ENCODE assay signal across 14 mouse cellular contexts in the genomic region with DNA sequence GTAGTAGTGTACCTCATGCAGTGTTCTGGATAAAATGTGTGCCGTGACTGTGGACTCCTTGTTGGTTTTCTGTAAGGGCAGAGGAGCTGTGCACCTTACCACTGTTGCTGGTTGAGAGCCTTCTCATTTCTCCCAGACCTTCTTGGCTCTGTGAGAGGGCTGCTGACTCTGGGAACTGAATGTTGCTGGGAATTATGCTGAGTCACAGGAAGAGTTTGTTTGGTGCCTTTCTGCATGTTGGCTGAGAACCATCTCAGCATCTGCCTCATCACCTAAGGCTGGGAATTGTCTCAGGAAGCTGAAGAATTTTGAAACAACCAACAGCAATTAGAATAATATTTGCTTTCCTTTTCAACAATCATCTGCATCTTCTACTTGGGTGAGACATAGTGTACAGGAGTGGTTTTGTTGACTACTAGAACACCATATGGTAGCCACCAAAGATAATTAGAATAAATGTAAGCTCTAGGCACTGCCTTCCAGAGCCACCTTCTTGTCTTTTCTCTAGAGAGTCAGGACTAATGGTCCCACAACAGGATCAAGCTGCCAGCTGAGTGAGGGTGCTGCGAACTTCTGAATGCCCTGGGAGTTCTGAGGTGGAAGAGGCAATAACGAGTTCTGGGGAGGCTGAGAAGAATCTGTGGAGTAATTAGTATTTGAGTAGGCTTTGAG. TPM values are rescaled to one million over a fixed set of nuclear protein-coding genes. Genes with fewer than 3 reads are reported as not detected.
A peak's percentile ranks its signal among the peaks of the same experiment; 100 is the strongest.
DNase-seq lines count a peak whose midpoint lies in the region; ATAC-seq and TF ChIP-seq lines count a peak whose summit lies in the region.
"Had no signal": no experiment of that assay in that cellular context is flagged by ENCODE, and none has a peak within 500 bp of the region (broad histone marks: within the 10 kb centered on the region; RNA-seq: fewer than 3 reads in every experiment).

No protein-coding gene starts in this region.

- no peak overlapping the region for H3K27ac ChIP-seq in liver, adult 2 months (replicated peaks; ENCODE audit: insufficient read depth, low read depth, low read length)
- H3K27ac ChIP-seq in liver, postnatal 0 days (ENCODE audit: low read depth) = no peak overlapping the region
- no peak overlapping the region for H3K27ac ChIP-seq in MEL (ENCODE audit: control insufficient read depth, low read depth, low read length)
- H3K27ac ChIP-seq in stomach, postnatal 0 days (replicated peaks) = no peak overlapping the region

- intact Hi-C loops in gastrocnemius, postnatal 14 days (cut with DNase I; ENCODE audit: low total_unique reads) = loop anchor here (10.0 kb wide), 1 partner anchor 48 kb away; the partner anchor contains the start of gene Nup93

- peak; percentile 38 for DNase-seq in gastrocnemius, adult 18-20 months (ENCODE audit: low spot score)
- no peak for DNase-seq in gastrocnemius, postnatal 14 days
- DNase-seq in liver, adult 2 months (ENCODE audit: extremely low read depth, low read depth, low spot score) = peak; percentile 11
- no peak for DNase-seq in liver, postnatal 0 days
- peak; percentile 21 for DNase-seq in MEL (ENCODE audit: low read depth, low spot score)
- no peak for DNase-seq in stomach, postnatal 0 days (ENCODE audit: low spot score)
- DNase-seq in ovary, postnatal 10 days (ENCODE audit: low spot score) = no peak
- DNase-seq: kidney, postnatal 4 days; lung, postnatal 4 days had no signal

- H3K4me2 ChIP-seq in liver, postnatal 0 days (ENCODE audit: low read depth, low read length) = no peak overlapping the region
- no peak overlapping the region for H3K4me2 ChIP-seq in stomach, postnatal 0 days (replicated peaks; ENCODE audit: low read depth)
- H3K4me2 ChIP-seq: liver, embryonic 11.5 days had no signal

- H3K36me3 ChIP-seq in liver, adult 2 months (ENCODE audit: control insufficient read depth, insufficient read depth, low read length) = no peaks in the 10 kb centered on the region; the same call in 1 of the 2 replicates
- no peaks in the 10 kb centered on the region for H3K36me3 ChIP-seq in liver, postnatal 0 days (replicated peaks; ENCODE audit: insufficient read depth, low read length)
- peaks cover 2% of the 10 kb centered on the region in 2 experiments; a peak in 3 of 4 replicates for H3K36me3 ChIP-seq in MEL (ENCODE audit: control insufficient read depth in 1 of 2, insufficient read depth in 2 of 2, low read length in 2 of 2)
- H3K36me3 ChIP-seq in stomach, postnatal 0 days (ENCODE audit: control insufficient read depth, insufficient read depth, low read length) = no peaks in the 10 kb centered on the region

- ATAC-seq in liver, postnatal 0 days = no peak
- ATAC-seq in erythroblast, adult 5-6 weeks (replicated peaks; ENCODE audit: low FRiP score, poor library complexity, severe bottlenecking) = peak; percentile 79
- no peak for ATAC-seq in stomach, postnatal 0 days (ENCODE audit: low FRiP score, low TSS enrichment)
- ATAC-seq: forebrain, embryonic 14.5 days; intestine, embryonic 16.5 days; midbrain, embryonic 16.5 days had no signal

- WGBS in liver, adult 2 months = 82% methylated on average over 3 of the region's 3 CpGs
- 72% methylated on average over 3 of the region's 3 CpGs for WGBS in liver, postnatal 0 days (ENCODE audit: insufficient replicate concordance)
- WGBS in stomach, postnatal 0 days = 74% methylated on average over 3 of the region's 3 CpGs

- TF ChIP-seq RAD21 in MEL (IDR thresholded peaks at IDR 0.05; ENCODE audit: low read depth, low read length) = no peak

- H3K9ac ChIP-seq in liver, adult 2 months (ENCODE audit: low read depth, low read length) = no peak overlapping the region
- no peak overlapping the region for H3K9ac ChIP-seq in liver, postnatal 0 days (replicated peaks)
- no peak overlapping the region for H3K9ac ChIP-seq in MEL (ENCODE audit: control insufficient read depth, low read depth, low read length, poor library complexity, severe bottlenecking)
- H3K9ac ChIP-seq in stomach, postnatal 0 days (ENCODE audit: low read length) = no peak overlapping the region

- no peaks in the 10 kb centered on the region for H3K79me2 ChIP-seq in liver, adult 2 months (ENCODE audit: control insufficient read depth, insufficient read depth, low read length)
- H3K79me2 ChIP-seq in MEL (ENCODE audit: control insufficient read depth, insufficient read depth, low read length, poor library complexity) = no peaks in the 10 kb centered on the region

- no peak overlapping the region for H3K4me3 ChIP-seq in liver, adult 2 months (ENCODE audit: insufficient read depth, low read depth, low read length)
- no peak overlapping the region for H3K4me3 ChIP-seq in liver, postnatal 0 days (ENCODE audit: low read depth, low read length)
- H3K4me3 ChIP-seq in MEL (ENCODE audit: control insufficient read depth in 1 of 2, insufficient read depth in 1 of 2, low read depth in 2 of 2, low read length in 2 of 2) = no peak overlapping the region
- no peak overlapping the region for H3K4me3 ChIP-seq in stomach, postnatal 0 days (ENCODE audit: low read depth, low read length)

- H3K9me3 ChIP-seq in liver, postnatal 0 days (ENCODE audit: low read length) = no peaks in the 10 kb centered on the region
- H3K9me3 ChIP-seq in MEL (replicated peaks; ENCODE audit: insufficient read depth, low read length) = no peaks in the 10 kb centered on the region
- H3K9me3 ChIP-seq in stomach, postnatal 0 days (ENCODE audit: control insufficient read depth, low read length) = no peaks in the 10 kb centered on the region

- 0 out of 2 replicates have a peak, but pooled peaks cover 1% of the 10 kb centered on the region for H3K4me1 ChIP-seq in liver, adult 2 months (ENCODE audit: control insufficient read depth, insufficient read depth, low read length)
- H3K4me1 ChIP-seq in liver, postnatal 0 days (ENCODE audit: insufficient read depth) = no peaks in the 10 kb centered on the region
- peaks cover 0 to 3% of the 10 kb centered on the region in 2 experiments; a peak in 2 of 4 replicates for H3K4me1 ChIP-seq in MEL (ENCODE audit: control insufficient read depth in 1 of 2, insufficient read depth in 2 of 2, low read length in 2 of 2)
- no peaks in the 10 kb centered on the region for H3K4me1 ChIP-seq in stomach, postnatal 0 days (replicated peaks; ENCODE audit: control insufficient read depth, insufficient read depth)

- no peak for TF ChIP-seq POLR2A in liver, adult 2 months (IDR thresholded peaks at IDR 0.05; ENCODE audit: extremely low read depth, insufficient read depth, low read length)
- TF ChIP-seq POLR2A in MEL (IDR thresholded peaks at IDR 0.05; ENCODE audit: control insufficient read depth in 1 of 2, insufficient read depth in 1 of 2, low read depth in 1 of 2, low read length in 2 of 2, poor library complexity in 1 of 2) = no peak

- no peaks in the 10 kb centered on the region for H3K27me3 ChIP-seq in liver, adult 2 months (ENCODE audit: control insufficient read depth, insufficient read depth, low read length)
- H3K27me3 ChIP-seq in liver, postnatal 0 days (ENCODE audit: insufficient read depth, low read length) = no peaks in the 10 kb centered on the region
- no peaks in the 10 kb centered on the region for H3K27me3 ChIP-seq in MEL (ENCODE audit: control insufficient read depth in 1 of 2, insufficient read depth in 2 of 2, low read length in 2 of 2)
- H3K27me3 ChIP-seq in stomach, postnatal 0 days (ENCODE audit: control insufficient read depth, insufficient read depth, low read length) = no peaks in the 10 kb centered on the region

- no peak for TF ChIP-seq EP300 in liver, postnatal 0 days (IDR thresholded peaks at IDR 0.05; ENCODE audit: low read depth)
- TF ChIP-seq EP300 in MEL (IDR thresholded peaks at IDR 0.05; ENCODE audit: low read depth in 1 of 2, low read length in 2 of 2) = no peak
- TF ChIP-seq EP300 in stomach, postnatal 0 days (optimal IDR thresholded peaks at IDR 0.05) = no peak

- TF ChIP-seq CTCF in liver, adult 2 months (IDR thresholded peaks at IDR 0.05; ENCODE audit: low read depth, low read length) = no peak
- TF ChIP-seq CTCF in liver, postnatal 0 days (IDR thresholded peaks at IDR 0.05; ENCODE audit: low read depth) = no peak
- no peak for TF ChIP-seq CTCF in MEL (IDR thresholded peaks at IDR 0.05 in 2 of 3, conservative IDR thresholded peaks at IDR 0.05 in 1 of 3; ENCODE audit: control insufficient read depth in 1 of 3, insufficient read depth in 1 of 3, low read depth in 2 of 3, low read length in 3 of 3, poor library complexity in 1 of 3, severe bottlenecking in 1 of 3)
- TF ChIP-seq CTCF in stomach, postnatal 0 days (IDR thresholded peaks at IDR 0.05; ENCODE audit: low read depth) = no peak

TF ChIP-seq in MEL, 35 proteins besides CTCF, POLR2A, EP300 and RAD21:
- TF ChIP-seq BHLHE40 (IDR thresholded peaks at IDR 0.05; ENCODE audit: borderline replicate concordance, low read depth, low read length) (no peak), POLR2AphosphoS2 (IDR thresholded peaks at IDR 0.05; ENCODE audit: low read length) (no peak), KAT2A (conservative IDR thresholded peaks at IDR 0.05; ENCODE audit: low read depth, low read length) (no peak), MYB (IDR thresholded peaks at IDR 0.05; ENCODE audit: low read depth, low read length) (no peak), TAL1 (IDR thresholded peaks at IDR 0.05; ENCODE audit: low read length) (no peak), MAX (IDR thresholded peaks at IDR 0.05; ENCODE audit: low read length) (no peak), CHD1 (IDR thresholded peaks at IDR 0.05; ENCODE audit: low read depth, low read length) (no peak), CHD2 (IDR thresholded peaks at IDR 0.05; ENCODE audit: low read length) (no peak), MAZ (IDR thresholded peaks at IDR 0.05; ENCODE audit: low read depth, low read length) (no peak), MYC (IDR thresholded peaks at IDR 0.05; ENCODE audit: low read depth, low read length) (no peak), NRF1 (IDR thresholded peaks at IDR 0.05; ENCODE audit: insufficient read depth, low read depth, low read length, poor library complexity, severe bottlenecking) (no peak), RCOR1 (IDR thresholded peaks at IDR 0.05; ENCODE audit: low read depth, low read length) (no peak)

RNA-seq across cellular contexts. Expression of gene Nup93, which starts 48.4 kb away (rescaled TPM):
- 10 to 100 TPM in 1 of 2 experiments, 1 to 10 TPM in 1; 9.9 to 10.3 TPM for total RNA-seq in gastrocnemius, adult 18-20 months (2021)
- 10 to 100 TPM in 1 of 2 experiments, 1 to 10 TPM in 1; 10.0 to 13.2 TPM for total RNA-seq in gastrocnemius, postnatal 14 days (2021)
- total RNA-seq in liver, adult 2 months (2014; rRNA removed) = 2.3 and 3.2 TPM in 2 replicates
- polyA plus RNA-seq in liver, adult 2 months (2012; rRNA removed) = 3.4 and 4.6 TPM in 2 replicates
- 13.4 and 18.2 TPM in 2 replicates for polyA plus RNA-seq in liver, postnatal 0 days (2015; fragmentation: Nextera tagmentation; extraction: Ambion mirVana)
- 71.6 and 75.5 TPM in 2 replicates for total RNA-seq in MEL (2012; rRNA removed)
- 100 to 1,000 TPM; 110 to 292 TPM for polyA plus RNA-seq in MEL (2012; ENCODE audit: insufficient read depth in 1 of 2, insufficient read length in 2 of 2, low read depth in 1 of 2, low replicate concordance in 2 of 2, missing spikeins in 1 of 2)
- total RNA-seq in erythroblast, adult 5-6 weeks (2015; ENCODE audit: low replicate concordance) = 6.5 and 6.9 TPM in 2 replicates
- total RNA-seq in erythroblast, adult 5-6 weeks (2017; ENCODE audit: low replicate concordance) = 8.6 and 11.0 TPM in 2 replicates
- 26.2 and 28.1 TPM in 2 replicates for polyA plus RNA-seq in stomach, postnatal 0 days (2015; fragmentation: Nextera tagmentation; extraction: Ambion mirVana)

Comparison
In these comparisons a context has a peak if more than half of its experiments do, and no peak if none do; other contexts are left out.
1. DNase-seq: peak in gastrocnemius, adult 18-20 months (single experiment), liver, adult 2 months (single experiment) and MEL (single experiment); none in gastrocnemius, postnatal 14 days (single experiment), liver, postnatal 0 days (single experiment), stomach, postnatal 0 days (single experiment) and ovary, postnatal 10 days (single experiment).